Mouse (Mus musculus): ENCODE measurements around the gene Csf2rb2.

DNA sequence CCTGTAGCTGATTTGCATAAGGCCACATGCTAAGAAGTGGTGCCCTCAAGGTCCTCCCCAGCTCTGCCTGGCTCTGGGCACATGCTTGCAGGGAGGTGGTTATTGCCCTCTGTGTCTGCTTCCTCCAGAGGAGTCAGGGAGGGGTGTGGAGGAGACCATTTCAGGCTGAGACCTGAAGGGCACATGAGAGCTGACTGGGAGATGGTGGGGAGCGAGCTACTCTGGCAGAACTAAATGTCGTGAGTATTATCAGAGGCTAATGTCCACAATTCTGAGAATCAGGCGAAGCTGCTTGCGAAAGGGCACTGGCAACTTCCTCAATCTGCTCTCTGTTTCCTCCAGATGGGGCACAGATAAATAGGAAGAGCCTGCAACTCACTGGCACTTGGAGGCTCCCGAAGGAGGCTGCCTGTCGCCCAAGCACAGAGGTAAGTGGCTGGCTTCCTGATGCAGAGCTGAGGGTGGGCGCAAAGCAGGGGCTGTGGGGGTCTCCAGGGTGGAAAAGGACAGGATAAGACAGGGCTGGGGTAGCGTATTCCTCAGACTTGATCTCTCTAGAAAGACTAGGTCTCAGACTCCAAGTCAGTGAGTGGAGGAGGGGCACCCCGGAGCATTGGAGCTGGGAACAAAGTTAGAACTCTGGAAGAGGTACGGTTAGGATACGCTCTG lies 20.3 kb upstream of the Csf2rb2 start, which contains the start of gene Csf2rb:
- no peak for TF ChIP-seq CTCF (IDR thresholded peaks at IDR 0.05; ENCODE audit: low read depth)
- no peak for TF ChIP-seq EP300 (IDR thresholded peaks at IDR 0.05; ENCODE audit: low read depth)

All from heart, postnatal 0 days (tissue).